Mouse (Mus musculus) embryonic facial prominence, embryonic 14.5 days (tissue): ENCODE results near the gene Sox3. TPM values are rescaled to one million over a fixed set of nuclear protein-coding genes. Genes with fewer than 3 reads are reported as not detected.

Source experiments
- ATAC-seq: fragments of 200-750 bp; cut with Nextera tagmentation; 2 replicates; pipeline ENCODE4 v1.8.0; 2017; ENCODE audit warnings: low read depth, moderate number of reproducible peaks, moderate TSS enrichment
- DNase-seq: peaks from one replicate; pipeline ENCODE4 v3.0.0-alpha.2; 2015; ENCODE audit warnings: low spot score
- H3K27ac ChIP-seq: fragments of 300-500 bp; sonication (generic); replicated peaks from 2 replicates; pipeline ENCODE4 v1.5.1; 2014; ENCODE audit warnings: low read depth, mild to moderate bottlenecking, low read length, moderate library complexity
- H3K27me3 ChIP-seq: fragments of 300-500 bp; sonication (generic); replicated peaks from 2 replicates; pipeline ENCODE4 v1.6.1; 2014; ENCODE audit warnings: low read length; ENCODE audit not compliant: control insufficient read depth, insufficient read depth
- H3K36me3 ChIP-seq: fragments of 300-500 bp; sonication (generic); 2 replicates; pipeline ENCODE4 v1.6.1; 2014; ENCODE audit warnings: low read length, mixed read lengths; ENCODE audit not compliant: control insufficient read depth, insufficient read depth
- H3K4me1 ChIP-seq: fragments of 300-500 bp; sonication (generic); 2 replicates; pipeline ENCODE4 v1.6.1; 2014; ENCODE audit warnings: antibody characterized with exemption, low read length; ENCODE audit not compliant: control insufficient read depth, insufficient read depth
- H3K4me2 ChIP-seq: fragments of 300-500 bp; sonication (generic); 2 replicates; pipeline ENCODE4 v1.6.1; 2014; ENCODE audit warnings: low read depth, mild to moderate bottlenecking, low read length, moderate library complexity, mixed read lengths
- H3K4me3 ChIP-seq: fragments of 300-500 bp; sonication (generic); 2 replicates; pipeline ENCODE4 v1.5.1; 2014; ENCODE audit warnings: low read depth, mild to moderate bottlenecking, low read length
- H3K9ac ChIP-seq: fragments of 300-500 bp; sonication (generic); 2 replicates; pipeline ENCODE4 v1.6.1; 2014; ENCODE audit warnings: low read depth, mild to moderate bottlenecking, low read length, moderate library complexity, mixed read lengths
- H3K9me3 ChIP-seq: fragments of 300-500 bp; sonication (generic); 2 replicates; pipeline ENCODE4 v1.6.1; 2016; ENCODE audit warnings: low read length; ENCODE audit not compliant: control insufficient read depth
- whole genome bisulfite sequencing: fragments of 180-500 bp; shearing (Covaris S2); extraction: QIAGEN DNeasy Blood & Tissue Kit; methylation state at CpG from one replicate; pipeline ENCODE4 v1.1.7; 2014; 5-methylcytosine and 5-hydroxymethylcytosine counted together
- polyA plus RNA-seq: library from polyadenylated mRNA; unstranded; fragments of >200 nt; fragmentation: Nextera tagmentation; extraction: Ambion mirVana; gene quantifications from 2 replicates; pipeline ENCODE4 v1.2.1, GENCODE M21; 2014

Gene Sox3
- polyA plus RNA-seq, result 0.11 and 0.13 TPM in 2 replicates

DNA sequence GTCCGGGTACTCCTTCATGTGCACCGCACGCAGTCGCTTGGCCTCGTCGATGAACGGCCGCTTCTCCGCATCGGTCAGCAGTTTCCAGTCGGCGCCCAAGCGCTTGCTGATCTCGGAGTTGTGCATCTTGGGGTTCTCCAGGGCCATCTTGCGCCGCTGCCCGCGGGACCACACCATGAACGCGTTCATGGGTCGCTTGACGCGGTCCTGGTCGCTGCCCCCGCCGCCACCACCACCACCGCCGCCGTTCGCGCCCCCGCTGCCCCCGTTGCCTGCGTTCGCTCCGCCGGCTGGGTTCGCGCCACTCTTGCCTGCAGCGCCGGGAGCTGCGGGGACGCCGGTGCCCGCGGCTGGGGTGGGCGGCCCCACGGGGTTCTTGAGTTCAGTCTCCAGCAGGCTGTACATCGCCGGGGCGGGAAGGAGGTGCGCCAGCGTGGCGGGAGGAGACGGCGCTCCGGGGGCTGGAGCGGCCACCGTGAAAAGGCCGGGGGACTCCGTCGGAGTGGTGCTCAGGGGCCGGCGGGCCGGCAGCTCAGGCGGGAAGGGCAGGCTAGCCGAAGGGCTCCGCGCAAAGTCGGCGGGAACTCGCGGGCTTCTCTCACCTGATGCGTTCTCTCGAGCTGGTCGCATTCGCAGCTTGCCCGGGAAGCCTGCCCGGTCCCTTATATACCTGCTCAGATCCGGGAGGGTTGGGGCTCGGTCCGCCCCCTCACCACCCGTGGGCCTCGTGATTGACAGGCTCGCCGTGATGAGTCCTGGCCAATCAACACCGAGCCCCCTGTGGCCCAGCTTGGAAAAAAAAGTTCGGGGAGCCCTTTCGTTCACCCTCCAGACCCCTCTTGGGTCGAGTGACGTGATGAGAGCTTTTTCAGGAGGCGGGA, at the start of gene Sox3:
Sox3 (minus strand) TSS at position 630 of the 881 bp plus-strand sequence.
- H3K4me3 ChIP-seq, result peak within 1 kb of the TSS; percentile 43
- H3K4me1 ChIP-seq, result no peaks in the 10 kb centered on the region
- H3K36me3 ChIP-seq, result no peaks in the 10 kb centered on the region
- no peak for DNase-seq
- WGBS, result 26% methylated on average over 27 of the region's 92 CpGs
- no peaks in the 10 kb centered on the region for H3K9me3 ChIP-seq
- H3K27ac ChIP-seq, result no peak within 1 kb of the TSS
- H3K27me3 ChIP-seq, result peaks cover 91% of the 10 kb centered on the region
- H3K9ac ChIP-seq, result peak within 1 kb of the TSS; percentile 37
- ATAC-seq, result peak; percentile 20; the same call in 1 of the 2 replicates
- H3K4me2 ChIP-seq, result peak within 1 kb of the TSS; percentile 62

DNA sequence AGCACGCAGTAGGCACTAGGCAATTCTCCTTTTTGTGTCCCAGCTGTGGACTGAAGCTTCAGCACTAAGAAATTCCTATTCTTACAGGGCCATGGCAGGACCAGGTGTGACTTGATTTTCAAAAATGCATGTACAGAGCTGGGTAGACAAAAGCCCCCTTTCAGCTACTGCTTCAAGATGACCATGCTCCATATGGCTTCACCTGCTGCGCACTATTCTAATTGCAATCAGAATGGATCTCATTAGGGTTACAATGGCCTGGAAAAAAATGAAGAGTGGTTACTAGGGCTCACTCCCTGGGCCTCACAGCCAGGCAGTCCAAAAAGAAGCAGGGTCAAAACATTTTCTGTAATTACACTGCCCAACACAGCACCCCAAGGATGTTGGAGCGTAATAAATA, 47.0 kb upstream of the Sox3 start:
- WGBS, result 82% methylated on average over 3 of the region's 3 CpGs
- Histone ChIP-seq H3K36me3 (no peaks in the 10 kb centered on the region), H3K9ac (no peak overlapping the region), H3K4me1 (no peaks in the 10 kb centered on the region), H3K4me3 (no peak overlapping the region), H3K27ac (no peak overlapping the region), H3K27me3 (no peaks in the 10 kb centered on the region), H3K4me2 (no peak overlapping the region), H3K9me3 (no peaks in the 10 kb centered on the region)
- no peak for ATAC-seq
- no peak for DNase-seq

DNA sequence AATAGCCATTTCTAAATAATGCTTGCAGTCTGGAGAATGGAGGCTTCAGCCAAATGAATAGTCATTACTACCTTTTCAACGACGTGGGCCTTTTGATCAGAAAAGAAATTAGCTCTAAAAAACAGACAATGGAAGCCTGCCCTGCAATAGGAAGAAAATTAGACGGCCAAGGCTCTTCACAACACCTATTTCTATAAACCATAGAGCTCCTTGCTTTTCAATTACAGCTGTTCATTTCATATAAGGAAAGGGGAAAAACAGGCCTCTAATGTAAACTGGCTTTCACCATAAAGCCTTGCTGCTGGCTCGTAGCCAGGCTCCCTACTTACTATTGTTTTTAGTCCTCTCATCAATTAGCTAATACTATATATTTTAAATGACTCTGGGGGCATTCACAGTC, 6.3 kb upstream of the Sox3 start:
- no peak overlapping the region for H3K9ac ChIP-seq
- no peaks in the 10 kb centered on the region for H3K4me1 ChIP-seq
- no peaks in the 10 kb centered on the region for H3K9me3 ChIP-seq
- H3K27me3 ChIP-seq, result peaks cover 61% of the 10 kb centered on the region
- no peak overlapping the region for H3K4me2 ChIP-seq
- ATAC-seq (no peak), DNase-seq (no peak)
- no peaks in the 10 kb centered on the region for H3K36me3 ChIP-seq
- 49% methylated on average over 4 of the region's 4 CpGs for WGBS
- H3K27ac ChIP-seq, result no peak overlapping the region
- H3K4me3 ChIP-seq, result no peak overlapping the region

DNA sequence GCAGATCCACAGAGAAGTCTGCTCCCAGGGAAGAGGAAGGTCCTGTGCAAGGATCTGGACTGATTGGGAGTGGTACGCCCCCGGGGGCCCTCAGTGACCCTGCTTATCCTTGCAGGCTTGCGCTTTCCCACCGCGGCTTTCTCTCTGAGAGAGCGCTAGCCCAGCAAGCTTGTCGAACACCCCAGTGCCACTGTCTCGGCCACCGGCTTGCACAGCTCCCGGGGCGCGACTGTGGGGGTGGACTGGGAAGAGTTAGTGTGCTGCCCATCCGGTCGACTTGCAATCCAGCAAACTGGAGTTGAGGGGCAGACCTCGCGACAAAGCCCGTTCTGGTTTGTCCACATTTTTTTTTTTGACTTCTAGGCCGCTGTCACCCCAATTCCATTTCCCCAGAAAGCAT, 5.4 kb upstream of the Sox3 start:
- no peak overlapping the region for H3K9ac ChIP-seq
- H3K4me3 ChIP-seq, result no peak overlapping the region
- 14% methylated on average over 16 of the region's 18 CpGs for WGBS
- H3K4me1 ChIP-seq, result no peaks in the 10 kb centered on the region
- H3K27ac ChIP-seq, result no peak overlapping the region
- no peaks in the 10 kb centered on the region for H3K9me3 ChIP-seq
- ATAC-seq, result no peak
- peaks cover 70% of the 10 kb centered on the region for H3K27me3 ChIP-seq
- H3K4me2 ChIP-seq, result no peak overlapping the region
- H3K36me3 ChIP-seq, result no peaks in the 10 kb centered on the region
- DNase-seq, result no peak

DNA sequence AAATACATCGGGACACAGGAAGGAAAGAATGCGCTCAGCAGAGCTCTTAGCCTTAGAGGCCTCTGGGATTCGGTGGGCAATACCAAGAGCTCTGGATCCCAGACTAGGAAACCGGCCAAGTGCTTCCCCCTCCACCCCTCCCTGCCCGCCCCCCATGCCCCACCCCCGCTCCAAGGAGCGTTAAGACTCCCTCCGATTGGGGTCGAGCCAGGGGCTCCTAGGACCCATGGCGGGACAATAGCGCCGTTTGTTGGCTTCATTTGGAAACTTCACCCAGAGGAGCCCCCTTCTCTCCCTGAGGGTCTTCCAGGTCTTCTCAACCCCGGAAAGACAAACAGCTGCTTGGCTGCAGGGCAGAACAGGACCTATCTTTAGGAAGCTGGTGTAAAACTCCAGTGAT, 3.1 kb upstream of the Sox3 start:
- DNase-seq (no peak), ATAC-seq (no peak)
- H3K27ac ChIP-seq, result no peak overlapping the region
- WGBS, result 16% methylated on average over 9 of the region's 13 CpGs
- peaks cover 88% of the 10 kb centered on the region for H3K27me3 ChIP-seq
- no peak overlapping the region for H3K4me2 ChIP-seq
- H3K4me1 ChIP-seq, result no peaks in the 10 kb centered on the region
- no peaks in the 10 kb centered on the region for H3K36me3 ChIP-seq
- no peak overlapping the region for H3K4me3 ChIP-seq
- H3K9me3 ChIP-seq, result no peaks in the 10 kb centered on the region
- H3K9ac ChIP-seq, result no peak overlapping the region

DNA sequence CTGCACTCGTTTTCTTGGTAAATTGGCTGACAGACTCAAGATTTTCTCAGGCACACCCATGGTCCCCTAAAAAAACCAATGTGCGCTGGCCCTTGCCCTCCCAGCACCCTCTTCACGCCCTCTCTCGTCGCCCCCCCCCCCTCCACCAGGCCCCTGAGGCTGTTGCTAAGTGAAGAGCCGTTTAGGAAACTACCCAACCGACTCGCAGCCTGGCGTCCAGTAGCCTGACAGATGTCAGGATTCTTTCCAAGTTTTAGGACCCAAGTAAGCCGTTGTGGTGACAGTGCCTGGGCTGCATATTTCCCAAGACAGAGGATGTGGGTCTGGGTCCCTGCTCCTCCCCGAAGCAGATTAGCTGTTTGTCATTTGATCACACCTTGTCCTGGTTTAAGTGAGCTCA, 2.2 kb upstream of the Sox3 start:
- WGBS, result 20% methylated on average over 8 of the region's 11 CpGs
- no peaks in the 10 kb centered on the region for H3K36me3 ChIP-seq
- H3K4me2 ChIP-seq, result no peak overlapping the region
- no peak overlapping the region for H3K9ac ChIP-seq
- peaks cover 87% of the 10 kb centered on the region for H3K27me3 ChIP-seq
- H3K9me3 ChIP-seq, result no peaks in the 10 kb centered on the region
- no peak overlapping the region for H3K27ac ChIP-seq
- no peaks in the 10 kb centered on the region for H3K4me1 ChIP-seq
- DNase-seq, result no peak
- ATAC-seq, result no peak
- H3K4me3 ChIP-seq, result no peak overlapping the region

DNA sequence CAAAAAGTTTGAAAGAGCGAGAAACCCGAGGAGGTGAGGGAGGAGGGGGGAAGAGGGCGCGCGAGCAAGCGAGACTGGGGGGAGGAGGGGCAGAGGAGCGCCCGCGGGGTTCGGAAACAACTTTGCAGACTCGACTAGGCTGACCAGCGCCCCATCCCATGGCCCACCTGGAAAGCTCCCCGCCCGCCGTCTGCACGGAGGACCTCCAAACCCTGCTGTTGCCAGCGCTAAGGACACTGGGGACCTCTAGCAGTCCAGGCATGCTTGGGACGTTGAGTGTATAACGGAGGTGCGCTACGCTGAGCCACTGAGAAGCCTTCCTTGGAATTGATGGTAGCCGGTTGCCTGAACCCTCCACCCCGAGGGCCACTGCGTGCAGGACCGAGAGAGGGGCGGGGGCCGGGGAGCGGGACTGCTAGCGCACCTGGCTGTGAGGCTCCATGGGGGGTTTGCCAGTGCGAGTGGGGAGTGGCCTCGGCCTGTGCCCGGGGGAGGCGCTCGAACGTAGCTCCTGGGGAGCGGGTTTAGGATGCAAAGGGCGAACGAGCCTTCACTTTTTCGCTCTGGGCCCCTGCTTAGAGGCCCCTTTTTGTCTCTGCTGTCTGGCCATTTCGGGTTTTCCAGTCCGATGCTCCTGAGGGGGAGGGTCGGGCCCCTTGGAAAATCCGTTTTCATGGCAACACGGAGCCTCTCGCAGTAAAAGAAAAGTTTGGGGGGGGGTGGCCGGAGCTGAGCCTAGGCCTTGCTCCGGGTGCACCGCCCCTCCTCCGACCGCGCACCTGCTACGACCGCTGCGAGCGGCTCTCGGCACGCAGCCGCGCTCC, 702 bp upstream of the Sox3 start:
- DNase-seq (no peak), ATAC-seq (no peak)
- Histone ChIP-seq H3K4me2 (peak overlapping the region; percentile 62), H3K27ac (no peak overlapping the region), H3K36me3 (no peaks in the 10 kb centered on the region), H3K4me3 (peak overlapping the region; percentile 43), H3K4me1 (no peaks in the 10 kb centered on the region), H3K9ac (no peak overlapping the region), H3K27me3 (peaks cover 92% of the 10 kb centered on the region), H3K9me3 (no peaks in the 10 kb centered on the region)
- WGBS, result 17% methylated on average over 23 of the region's 59 CpGs

DNA sequence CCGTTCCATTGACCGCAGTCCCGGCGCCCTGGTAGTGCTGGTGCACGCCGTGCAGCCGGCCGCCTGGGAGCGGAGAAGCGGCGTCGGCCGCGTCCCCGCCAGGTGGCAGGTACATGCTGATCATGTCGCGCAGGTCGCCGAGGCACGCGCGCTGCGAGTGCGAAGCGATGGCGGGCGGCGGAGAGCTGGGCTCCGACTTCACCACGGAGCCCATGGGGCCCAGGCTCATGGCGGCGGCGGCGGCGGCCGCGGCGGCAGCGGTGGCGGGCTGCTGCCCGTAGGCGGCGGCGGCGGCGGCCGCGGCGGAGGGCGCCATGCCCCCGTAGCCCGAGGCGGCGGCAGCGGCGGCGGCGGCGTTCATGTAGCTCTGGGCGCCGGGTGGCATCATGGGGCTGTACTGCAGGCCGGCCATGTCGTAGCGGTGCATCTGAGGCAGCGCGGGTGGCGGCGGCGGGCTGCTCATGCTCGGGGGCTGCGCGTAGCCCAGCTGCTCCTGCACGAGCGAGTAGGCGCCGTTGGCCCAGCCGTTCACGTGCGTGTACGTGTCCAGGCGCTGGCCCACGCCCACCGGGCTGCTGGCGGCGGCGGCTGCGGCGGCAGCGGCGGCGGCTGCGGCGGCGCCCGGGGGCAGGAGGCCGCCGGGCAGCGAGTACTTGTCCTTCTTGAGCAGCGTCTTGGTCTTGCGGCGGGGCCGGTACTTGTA, 981 bp downstream of the Sox3 start:
- Histone ChIP-seq H3K9ac (peak overlapping the region; percentile 37), H3K9me3 (no peaks in the 10 kb centered on the region), H3K4me3 (peak overlapping the region; percentile 43), H3K36me3 (no peaks in the 10 kb centered on the region), H3K27me3 (peaks cover 91% of the 10 kb centered on the region), H3K4me1 (no peaks in the 10 kb centered on the region), H3K27ac (no peak overlapping the region), H3K4me2 (peak overlapping the region; percentile 62)
- DNase-seq (no peak), ATAC-seq (peak; percentile 73)
- 10% methylated on average over 2 of the region's 102 CpGs for WGBS
